Mouse (Mus musculus) liver, embryonic 12.5 days (tissue): ENCODE measurements around the gene 4930519P11Rik. TPM values are rescaled to one million over a fixed set of nuclear protein-coding genes. Genes with fewer than 3 reads are reported as not detected.

Source experiments
- ATAC-seq: fragments of 200-750 bp; cut with Nextera tagmentation; 2 replicates; pipeline ENCODE4 v1.8.0; 2017; ENCODE audit warnings: moderate number of reproducible peaks, mild to moderate bottlenecking, moderate library complexity
- H3K27ac ChIP-seq: fragments of 300-500 bp; sonication (generic); 2 replicates; pipeline ENCODE4 v1.5.1; 2016; ENCODE audit warnings: mild to moderate bottlenecking
- H3K27me3 ChIP-seq: fragments of 300-500 bp; sonication (generic); replicated peaks from 2 replicates; pipeline ENCODE4 v1.6.1; 2016; ENCODE audit warnings: mild to moderate bottlenecking, moderate library complexity
- H3K36me3 ChIP-seq: fragments of 300-500 bp; sonication (generic); 2 replicates; pipeline ENCODE4 v1.6.1; 2016; ENCODE audit warnings: mild to moderate bottlenecking, moderate library complexity
- H3K4me1 ChIP-seq: fragments of 300-500 bp; sonication (generic); 2 replicates; pipeline ENCODE4 v1.6.1; 2016
- H3K4me2 ChIP-seq: fragments of 300-500 bp; sonication (generic); 2 replicates; pipeline ENCODE4 v1.6.1; 2016; ENCODE audit warnings: mild to moderate bottlenecking, moderate library complexity
- H3K4me3 ChIP-seq: fragments of 300-500 bp; sonication (generic); 2 replicates; pipeline ENCODE4 v1.5.1; 2016; ENCODE audit warnings: mild to moderate bottlenecking, moderate library complexity
- H3K9ac ChIP-seq: fragments of 300-500 bp; sonication (generic); 2 replicates; pipeline ENCODE4 v1.6.1; 2016; ENCODE audit warnings: mild to moderate bottlenecking, moderate library complexity
- H3K9me3 ChIP-seq: fragments of 300-500 bp; sonication (generic); replicated peaks from 2 replicates; pipeline ENCODE4 v1.6.1; 2016; ENCODE audit warnings: mild to moderate bottlenecking, moderate library complexity
- WGBS: fragments of 180-500 bp; shearing (Covaris S2); methylation state at CpG from one replicate; pipeline ENCODE4 v1.1.7; 2016; ENCODE audit not compliant: insufficient replicate concordance; 5-methylcytosine and 5-hydroxymethylcytosine counted together
- polyA plus RNA-seq: library from polyadenylated mRNA; unstranded; fragments of >200 nt; fragmentation: Nextera tagmentation; extraction: Ambion mirVana; gene quantifications from 2 replicates; pipeline ENCODE4 v1.2.1, GENCODE M21; 2016

Gene 4930519P11Rik
- polyA plus RNA-seq = 0.45 TPM in 1 of 2 replicates, not detected in the other

- Histone ChIP-seq H3K36me3 (no peaks in the 10 kb centered on the region), H3K4me2 (peak within 1 kb of the TSS; percentile 95), H3K27ac (peak within 1 kb of the TSS; percentile 98), H3K9ac (peak within 1 kb of the TSS; percentile 88), H3K4me3 (peak within 1 kb of the TSS; percentile 73), H3K4me1 (peaks cover 72% of the 10 kb centered on the region), H3K27me3 (0 out of 2 replicates have a peak, but pooled peaks cover 2% of the 10 kb centered on the region), H3K9me3 (no peaks in the 10 kb centered on the region)
- peak; percentile 88 for ATAC-seq
- WGBS = under 1% methylated on average over 80 of the region's 98 CpGs
These were observed at the start of gene 4930519P11Rik, which contains the start of gene Zfp341 for GRCm38 (mm10) chr2:154613118-154614115. TSS of gene 4930519P11Rik (minus strand) at chr2:154613437. TSS of gene Zfp341 (plus strand) at chr2:154613297.

GRCm38 (mm10) chr2:154659531-154660074 lies 46.4 kb upstream of the 4930519P11Rik start:
- peaks cover 41% of the 10 kb centered on the region for H3K36me3 ChIP-seq
- no peak for ATAC-seq
- peak overlapping the region; percentile 92 for H3K27ac ChIP-seq
- peak overlapping the region; percentile 97; the same call in 1 of the 2 replicates for H3K9ac ChIP-seq
- 68% methylated on average over 2 of the region's 5 CpGs for WGBS
- H3K9me3 ChIP-seq = no peaks in the 10 kb centered on the region
- H3K4me2 ChIP-seq = peak overlapping the region; percentile 86
- no peaks in the 10 kb centered on the region for H3K27me3 ChIP-seq
- H3K4me1 ChIP-seq = peaks cover 41% of the 10 kb centered on the region
- peak overlapping the region; percentile 10; the same call in 1 of the 2 replicates for H3K4me3 ChIP-seq

- no peaks in the 10 kb centered on the region for H3K27me3 ChIP-seq
- H3K4me1 ChIP-seq = peaks cover 46% of the 10 kb centered on the region
- peak overlapping the region; percentile 92 for H3K27ac ChIP-seq
- peak overlapping the region; percentile 10; the same call in 1 of the 2 replicates for H3K4me3 ChIP-seq
- peak overlapping the region; percentile 86 for H3K4me2 ChIP-seq
- 64% methylated on average over 4 of the region's 4 CpGs for whole genome bisulfite sequencing
- H3K36me3 ChIP-seq = peaks cover 36% of the 10 kb centered on the region
- peak overlapping the region; percentile 97; the same call in 1 of the 2 replicates for H3K9ac ChIP-seq
- no peak for ATAC-seq
- no peaks in the 10 kb centered on the region for H3K9me3 ChIP-seq
These were observed 45.8 kb upstream of the 4930519P11Rik start for GRCm38 (mm10) chr2:154659070-154659469.

GRCm38 (mm10) chr2:154657486-154658237 lies 44.4 kb upstream of the 4930519P11Rik start:
- Histone ChIP-seq H3K4me1 (peaks cover 46% of the 10 kb centered on the region), H3K4me3 (peak overlapping the region; percentile 95), H3K9ac (peak overlapping the region; percentile 97), H3K36me3 (peaks cover 24% of the 10 kb centered on the region), H3K9me3 (no peaks in the 10 kb centered on the region), H3K27me3 (no peaks in the 10 kb centered on the region), H3K27ac (peak overlapping the region; percentile 92), H3K4me2 (peak overlapping the region; percentile 86)
- 2% methylated on average over 12 of the region's 12 CpGs for WGBS
- peak; percentile 30 for ATAC-seq

- WGBS = under 1% methylated on average over 67 of the region's 67 CpGs
- Histone ChIP-seq H3K27me3 (no peaks in the 10 kb centered on the region), H3K9me3 (no peaks in the 10 kb centered on the region), H3K4me3 (peak overlapping the region; percentile 95), H3K4me2 (peak overlapping the region; percentile 86), H3K27ac (peak overlapping the region; percentile 92), H3K9ac (peak overlapping the region; percentile 97), H3K4me1 (peaks cover 46% of the 10 kb centered on the region), H3K36me3 (peaks cover 19% of the 10 kb centered on the region)
- ATAC-seq = peak; percentile 99
These were observed 43.7 kb upstream of the 4930519P11Rik start for GRCm38 (mm10) chr2:154656710-154657485.

GRCm38 (mm10) chr2:154655878-154656414 lies 42.7 kb upstream of the 4930519P11Rik start:
- Histone ChIP-seq H3K4me2 (peak overlapping the region; percentile 86), H3K9me3 (no peaks in the 10 kb centered on the region), H3K36me3 (peaks cover 9% of the 10 kb centered on the region), H3K4me3 (peak overlapping the region; percentile 95), H3K9ac (peak overlapping the region; percentile 50), H3K27me3 (peaks cover 6% of the 10 kb centered on the region; the same call in 1 of the 2 replicates), H3K27ac (peak overlapping the region; percentile 70), H3K4me1 (peaks cover 46% of the 10 kb centered on the region)
- ATAC-seq = no peak
- WGBS = 66% methylated on average over 2 of the region's 2 CpGs

- Histone ChIP-seq H3K4me3 (no peak overlapping the region), H3K27ac (no peak overlapping the region), H3K27me3 (peaks cover 6% of the 10 kb centered on the region; the same call in 1 of the 2 replicates), H3K36me3 (no peaks in the 10 kb centered on the region; the same call in 1 of the 2 replicates), H3K4me2 (no peak overlapping the region), H3K9me3 (peaks cover 7% of the 10 kb centered on the region; the same call in 1 of the 2 replicates), H3K9ac (no peak overlapping the region), H3K4me1 (peaks cover 38% of the 10 kb centered on the region)
- 92% methylated on average over 12 of the region's 12 CpGs for whole genome bisulfite sequencing
- no peak for ATAC-seq
These were observed 41.7 kb upstream of the 4930519P11Rik start for GRCm38 (mm10) chr2:154654976-154655375.

GRCm38 (mm10) chr2:154651363-154651762 lies 38.1 kb upstream of the 4930519P11Rik start, which contains the start of gene Chmp4b:
TSS of gene Chmp4b (plus strand) at chr2:154651705.
- no peak within 1 kb of the TSS for H3K4me3 ChIP-seq
- 46% methylated on average over 8 of the region's 8 CpGs for WGBS
- no peaks in the 10 kb centered on the region for H3K36me3 ChIP-seq
- H3K27ac ChIP-seq = no peak within 1 kb of the TSS
- peaks cover 6% of the 10 kb centered on the region; the same call in 1 of the 2 replicates for H3K27me3 ChIP-seq
- H3K4me2 ChIP-seq = no peak within 1 kb of the TSS
- H3K9me3 ChIP-seq = peaks cover 7% of the 10 kb centered on the region; the same call in 1 of the 2 replicates
- H3K4me1 ChIP-seq = peaks cover 19% of the 10 kb centered on the region
- H3K9ac ChIP-seq = no peak within 1 kb of the TSS
- no peak for ATAC-seq

- Histone ChIP-seq H3K4me1 (peaks cover 12% of the 10 kb centered on the region; the same call in 1 of the 2 replicates), H3K4me2 (no peak overlapping the region), H3K27me3 (peaks cover 6% of the 10 kb centered on the region; the same call in 1 of the 2 replicates), H3K9me3 (peaks cover 7% of the 10 kb centered on the region; the same call in 1 of the 2 replicates), H3K9ac (no peak overlapping the region), H3K4me3 (no peak overlapping the region), H3K27ac (no peak overlapping the region), H3K36me3 (peaks cover 9% of the 10 kb centered on the region)
- 75% methylated on average over 3 of the region's 3 CpGs for WGBS
- ATAC-seq = no peak
These were observed 37.2 kb upstream of the 4930519P11Rik start for GRCm38 (mm10) chr2:154650404-154650803.

- peaks cover 12% of the 10 kb centered on the region for H3K4me1 ChIP-seq
- ATAC-seq = no peak
- H3K4me2 ChIP-seq = no peak overlapping the region
- no peak overlapping the region for H3K9ac ChIP-seq
- H3K27ac ChIP-seq = no peak overlapping the region
- peaks cover 29% of the 10 kb centered on the region for H3K36me3 ChIP-seq
- H3K4me3 ChIP-seq = no peak overlapping the region
- H3K9me3 ChIP-seq = peaks cover 7% of the 10 kb centered on the region; the same call in 1 of the 2 replicates
- peaks cover 6% of the 10 kb centered on the region; the same call in 1 of the 2 replicates for H3K27me3 ChIP-seq
- WGBS = 22% methylated on average over 3 of the region's 3 CpGs
These were observed 34.8 kb upstream of the 4930519P11Rik start for GRCm38 (mm10) chr2:154648086-154648485.
